Mouse (Mus musculus) midbrain, embryonic 13.5 days (tissue): ENCODE results near the gene Med13l. TPM values are rescaled to one million over a fixed set of nuclear protein-coding genes. Genes with fewer than 3 reads are reported as not detected.
"Not testable (repeated sequence)": the region's sequence is repeated elsewhere in the genome, so short reads cannot be mapped to it uniquely, and the experiment has no call there.

Experiments used
- ATAC-seq: fragments of 200-750 bp; cut with Nextera tagmentation; 2 replicates; pipeline ENCODE4 v1.8.0; 2017; ENCODE audit warnings: mild to moderate bottlenecking, moderate TSS enrichment, moderate library complexity
- H3K27ac ChIP-seq: fragments of 300-500 bp; sonication (generic); 2 replicates; pipeline ENCODE4 v1.5.1; 2015; ENCODE audit warnings: inconsistent platforms, mild to moderate bottlenecking, moderate library complexity
- H3K27me3 ChIP-seq: fragments of 300-500 bp; sonication (generic); 2 replicates; pipeline ENCODE4 v1.6.1; 2015; ENCODE audit warnings: mild to moderate bottlenecking, inconsistent platforms
- H3K36me3 ChIP-seq: fragments of 300-500 bp; sonication (generic); 2 replicates; pipeline ENCODE4 v1.6.1; 2015; ENCODE audit warnings: mild to moderate bottlenecking, inconsistent platforms
- H3K4me1 ChIP-seq: fragments of 300-500 bp; sonication (generic); replicated peaks from 2 replicates; pipeline ENCODE4 v1.6.1; 2015; ENCODE audit warnings: inconsistent platforms
- H3K4me2 ChIP-seq: fragments of 300-500 bp; sonication (generic); replicated peaks from 2 replicates; pipeline ENCODE4 v1.6.1; 2015; ENCODE audit warnings: moderate library complexity, mild to moderate bottlenecking, inconsistent platforms
- H3K4me3 ChIP-seq: fragments of 300-500 bp; sonication (generic); replicated peaks from 2 replicates; pipeline ENCODE4 v1.5.1; 2015; ENCODE audit warnings: mild to moderate bottlenecking, inconsistent platforms
- H3K9ac ChIP-seq: fragments of 300-500 bp; sonication (generic); replicated peaks from 2 replicates; pipeline ENCODE4 v1.6.1; 2015; ENCODE audit warnings: mild to moderate bottlenecking, inconsistent platforms
- H3K9me3 ChIP-seq: fragments of 300-500 bp; sonication (generic); 2 replicates; pipeline ENCODE4 v1.6.1; 2016; ENCODE audit warnings: mild to moderate bottlenecking, inconsistent platforms
- WGBS: fragments of 180-500 bp; shearing (Covaris S2); methylation state at CpG from one replicate; pipeline ENCODE4 v1.1.7; 2015; 5-methylcytosine and 5-hydroxymethylcytosine counted together
- polyA plus RNA-seq: library from polyadenylated mRNA; unstranded; fragments of >200 nt; fragmentation: Nextera tagmentation; extraction: Ambion mirVana; gene quantifications from 2 replicates; pipeline ENCODE4 v1.2.1, GENCODE M21; 2015

Gene Med13l
- polyA plus RNA-seq, 1 experiment from 2014 or later = 16.9 TPM

DNA sequence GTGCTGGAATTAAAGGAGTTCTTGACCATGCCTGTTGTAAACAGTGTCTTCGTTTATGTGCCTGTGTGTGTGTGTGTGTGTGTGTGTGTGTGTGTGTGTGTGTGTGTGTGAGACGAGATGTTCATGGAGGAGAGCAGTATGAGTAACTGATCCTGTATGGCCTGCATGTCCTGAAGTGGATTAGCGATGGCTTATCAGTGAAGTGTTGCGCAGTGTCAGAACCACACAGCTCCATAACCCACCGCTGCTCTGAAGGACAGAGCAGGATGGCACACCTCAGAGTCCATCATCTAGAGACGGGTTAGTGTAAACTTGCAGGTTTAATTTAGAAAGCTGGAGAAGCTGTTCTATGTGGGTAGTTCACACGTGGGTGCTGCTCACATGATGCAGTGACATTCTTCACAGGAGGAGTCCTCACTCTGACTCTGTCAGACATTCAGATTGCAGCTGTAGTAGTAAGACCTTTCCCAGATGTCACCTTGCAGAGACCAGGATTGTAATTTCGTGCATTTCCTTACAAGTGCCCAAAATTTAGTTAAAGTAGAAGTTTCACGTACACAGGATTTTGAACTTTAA lies 78.1 kb downstream of the Med13l start:
- WGBS = 83% methylated on average over 9 of the region's 9 CpGs
- no peak overlapping the region for H3K27ac ChIP-seq
- H3K4me3 ChIP-seq = no peak overlapping the region
- H3K27me3 ChIP-seq = no peaks in the 10 kb centered on the region
- H3K36me3 ChIP-seq = no peaks in the 10 kb centered on the region
- ATAC-seq = no peak
- H3K4me1 ChIP-seq = peaks cover 45% of the 10 kb centered on the region
- H3K9ac ChIP-seq = no peak overlapping the region
- H3K9me3 ChIP-seq = no peaks in the 10 kb centered on the region
- H3K4me2 ChIP-seq = no peak overlapping the region

DNA sequence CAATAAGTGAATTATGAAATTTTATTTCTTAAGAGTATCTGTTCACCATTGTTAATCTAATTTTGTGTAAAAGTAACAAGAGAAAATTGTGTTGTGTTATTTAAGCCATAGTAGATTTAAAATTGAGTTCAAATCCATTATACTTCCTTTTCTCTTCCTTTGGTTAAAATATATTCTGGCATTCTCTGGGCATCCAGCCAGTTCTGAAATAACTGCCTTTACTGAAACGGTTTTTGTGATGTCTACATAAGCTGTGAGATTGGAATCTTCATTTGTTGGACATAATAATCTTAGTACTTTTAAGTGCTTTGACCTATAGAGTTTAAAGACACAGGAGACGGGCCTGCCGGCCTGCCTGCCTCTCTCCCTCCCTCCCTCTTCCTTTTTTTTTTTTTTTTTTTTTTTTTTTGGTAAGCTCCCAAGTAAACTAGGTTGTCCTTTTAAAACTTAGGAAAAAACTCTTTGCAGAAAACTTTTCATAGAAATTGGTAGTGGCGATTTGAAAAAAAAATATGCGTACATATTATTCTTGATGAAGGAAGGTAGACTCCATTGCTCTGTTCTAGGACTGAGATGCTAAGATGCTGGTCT lies 78.7 kb downstream of the Med13l start:
- Histone ChIP-seq H3K4me2 (no peak overlapping the region), H3K27ac (no peak overlapping the region), H3K4me3 (no peak overlapping the region), H3K4me1 (peaks cover 44% of the 10 kb centered on the region), H3K27me3 (no peaks in the 10 kb centered on the region), H3K9me3 (no peaks in the 10 kb centered on the region), H3K9ac (no peak overlapping the region), H3K36me3 (no peaks in the 10 kb centered on the region)
- WGBS = 64% methylated on average over 5 of the region's 5 CpGs
- no peak for ATAC-seq

DNA sequence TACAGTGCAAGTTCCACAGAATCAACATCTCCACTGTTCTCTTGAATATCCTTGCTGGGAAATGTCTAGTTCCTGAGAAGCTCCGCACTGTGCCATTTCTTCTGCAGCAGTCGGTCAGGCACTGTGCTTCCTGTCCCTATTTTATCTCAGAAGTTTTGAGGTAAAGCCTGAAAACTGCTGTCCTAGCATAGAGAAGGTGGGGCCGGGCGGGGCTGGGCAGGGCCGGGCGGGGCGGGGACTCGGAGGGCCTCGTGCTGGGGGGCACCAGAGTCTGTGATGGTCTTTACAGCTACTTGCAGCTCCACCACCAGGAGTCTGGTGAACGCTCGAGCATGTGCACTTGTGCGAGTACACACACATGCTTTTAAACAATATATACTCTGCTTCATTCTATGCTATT lies 83.6 kb downstream of the Med13l start:
- Histone ChIP-seq H3K4me3 (no peak overlapping the region), H3K4me1 (peaks cover 33% of the 10 kb centered on the region), H3K9ac (no peak overlapping the region), H3K36me3 (no peaks in the 10 kb centered on the region), H3K4me2 (no peak overlapping the region), H3K27me3 (no peaks in the 10 kb centered on the region), H3K27ac (no peak overlapping the region), H3K9me3 (no peaks in the 10 kb centered on the region)
- 89% methylated on average over 12 of the region's 12 CpGs for WGBS
- no peak for ATAC-seq

DNA sequence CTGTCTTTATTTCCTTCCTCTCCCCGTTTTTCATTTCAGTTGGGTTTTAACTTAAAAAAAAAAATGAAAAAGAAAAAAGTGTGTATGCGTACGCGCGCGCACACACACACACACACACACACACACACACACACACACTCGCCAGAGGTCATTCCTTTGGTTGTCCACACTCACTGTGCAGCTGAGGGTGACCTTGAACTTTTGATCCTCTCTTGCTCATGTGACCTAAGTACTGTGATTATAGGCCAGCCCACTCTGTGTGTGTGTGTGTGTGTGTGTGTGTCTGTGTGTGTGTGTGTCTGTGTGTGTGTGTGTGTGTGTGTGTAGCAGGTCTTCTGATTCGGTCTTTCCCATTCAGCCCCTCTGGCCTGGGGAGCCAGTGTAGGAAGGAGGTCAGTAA lies 84.0 kb downstream of the Med13l start:
- no peak overlapping the region for H3K9ac ChIP-seq
- no peak overlapping the region for H3K27ac ChIP-seq
- H3K9me3 ChIP-seq = no peaks in the 10 kb centered on the region
- H3K4me1 ChIP-seq = peaks cover 33% of the 10 kb centered on the region
- WGBS = 92% methylated on average over 8 of the region's 8 CpGs
- H3K27me3 ChIP-seq = no peaks in the 10 kb centered on the region
- no peak for ATAC-seq
- no peak overlapping the region for H3K4me3 ChIP-seq
- H3K36me3 ChIP-seq = no peaks in the 10 kb centered on the region
- H3K4me2 ChIP-seq = no peak overlapping the region

DNA sequence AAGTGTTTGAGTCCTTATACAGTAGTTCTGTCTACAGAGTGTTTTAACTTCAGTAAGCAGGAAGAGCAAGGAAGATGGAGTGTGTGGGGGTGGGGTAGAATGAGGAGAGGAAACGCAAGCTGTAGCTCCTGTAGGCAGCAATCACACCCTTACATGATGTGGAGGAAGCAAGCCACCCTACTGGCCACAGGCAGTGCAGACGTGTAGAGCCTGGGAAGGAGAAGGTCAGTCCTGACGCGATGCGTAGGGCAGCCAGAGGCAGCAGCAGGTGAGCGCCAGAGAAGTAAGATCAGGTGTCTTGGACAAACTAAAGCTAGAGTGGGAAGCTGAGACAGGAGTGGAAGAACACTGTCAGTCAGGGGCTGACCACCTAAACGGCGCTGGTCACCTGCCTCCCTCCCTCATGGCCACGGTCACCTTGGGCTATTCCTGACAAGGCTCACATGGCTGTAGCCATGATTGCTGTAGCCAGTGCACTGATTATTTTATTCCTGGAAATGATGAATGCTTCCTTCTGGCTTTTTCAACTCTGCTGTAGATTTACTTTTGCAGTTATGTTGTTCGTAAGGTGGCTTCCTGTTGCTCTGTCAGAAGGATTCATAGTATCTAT lies 84.8 kb downstream of the Med13l start:
- Histone ChIP-seq H3K4me3 (no peak overlapping the region), H3K4me1 (peaks cover 36% of the 10 kb centered on the region), H3K27me3 (no peaks in the 10 kb centered on the region), H3K4me2 (no peak overlapping the region), H3K36me3 (no peaks in the 10 kb centered on the region), H3K9ac (no peak overlapping the region), H3K27ac (no peak overlapping the region), H3K9me3 (no peaks in the 10 kb centered on the region)
- WGBS = 93% methylated on average over 10 of the region's 10 CpGs
- no peak for ATAC-seq

DNA sequence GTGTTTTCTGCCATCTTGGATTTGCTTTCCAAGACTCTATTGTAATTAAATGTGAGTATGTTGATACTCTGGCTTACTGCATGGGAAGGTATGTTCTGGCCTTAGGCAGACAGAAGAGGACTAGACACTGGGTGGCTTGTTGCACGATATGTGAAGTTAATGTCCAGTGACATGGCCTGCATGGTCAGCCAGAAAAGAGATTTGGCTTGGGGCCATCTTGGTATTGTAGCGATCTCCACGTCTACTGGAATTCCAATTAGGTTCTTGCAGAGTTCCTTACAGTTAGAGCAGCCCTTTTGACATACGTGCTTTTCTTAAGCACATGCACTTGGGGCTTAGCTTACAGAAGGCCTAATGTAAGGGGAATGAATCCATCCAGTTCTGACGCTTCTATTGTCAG lies 86.4 kb downstream of the Med13l start:
- WGBS = 57% methylated on average over 5 of the region's 5 CpGs

DNA sequence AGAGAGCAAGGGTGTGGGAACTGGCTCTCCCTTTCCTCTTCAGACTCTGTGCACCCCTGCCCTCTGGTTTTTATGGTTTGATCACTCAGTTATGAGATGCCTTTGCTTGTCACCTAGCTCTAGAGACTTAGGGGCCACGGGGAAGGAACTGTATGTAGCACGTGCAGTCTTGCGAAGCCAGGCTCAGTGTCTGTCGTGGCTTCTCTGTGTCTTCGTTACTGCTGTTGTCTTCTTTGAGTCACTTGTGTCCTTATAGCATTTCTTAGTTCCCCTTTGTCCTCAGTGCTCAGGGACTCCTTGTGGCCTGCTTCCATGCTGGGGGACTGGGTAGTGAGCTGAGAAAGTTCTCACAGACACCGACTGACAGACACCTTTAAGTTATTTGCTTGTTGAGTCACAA lies 86.9 kb downstream of the Med13l start:
- H3K36me3 ChIP-seq = no peaks in the 10 kb centered on the region
- no peaks in the 10 kb centered on the region for H3K27me3 ChIP-seq
- no peak for ATAC-seq
- H3K27ac ChIP-seq = no peak overlapping the region
- peaks cover 38% of the 10 kb centered on the region for H3K4me1 ChIP-seq
- no peak overlapping the region for H3K4me2 ChIP-seq
- 48% methylated on average over 6 of the region's 6 CpGs for WGBS
- no peak overlapping the region for H3K9ac ChIP-seq
- no peak overlapping the region for H3K4me3 ChIP-seq
- H3K9me3 ChIP-seq = no peaks in the 10 kb centered on the region

More for the DNA sequence above, 86.4 kb downstream of the Med13l start:
- Histone ChIP-seq H3K27ac (no peak overlapping the region), H3K9ac (no peak overlapping the region), H3K36me3 (no peaks in the 10 kb centered on the region), H3K9me3 (no peaks in the 10 kb centered on the region), H3K4me3 (no peak overlapping the region), H3K4me1 (peaks cover 41% of the 10 kb centered on the region), H3K27me3 (no peaks in the 10 kb centered on the region), H3K4me2 (no peak overlapping the region)
- ATAC-seq = no peak

DNA sequence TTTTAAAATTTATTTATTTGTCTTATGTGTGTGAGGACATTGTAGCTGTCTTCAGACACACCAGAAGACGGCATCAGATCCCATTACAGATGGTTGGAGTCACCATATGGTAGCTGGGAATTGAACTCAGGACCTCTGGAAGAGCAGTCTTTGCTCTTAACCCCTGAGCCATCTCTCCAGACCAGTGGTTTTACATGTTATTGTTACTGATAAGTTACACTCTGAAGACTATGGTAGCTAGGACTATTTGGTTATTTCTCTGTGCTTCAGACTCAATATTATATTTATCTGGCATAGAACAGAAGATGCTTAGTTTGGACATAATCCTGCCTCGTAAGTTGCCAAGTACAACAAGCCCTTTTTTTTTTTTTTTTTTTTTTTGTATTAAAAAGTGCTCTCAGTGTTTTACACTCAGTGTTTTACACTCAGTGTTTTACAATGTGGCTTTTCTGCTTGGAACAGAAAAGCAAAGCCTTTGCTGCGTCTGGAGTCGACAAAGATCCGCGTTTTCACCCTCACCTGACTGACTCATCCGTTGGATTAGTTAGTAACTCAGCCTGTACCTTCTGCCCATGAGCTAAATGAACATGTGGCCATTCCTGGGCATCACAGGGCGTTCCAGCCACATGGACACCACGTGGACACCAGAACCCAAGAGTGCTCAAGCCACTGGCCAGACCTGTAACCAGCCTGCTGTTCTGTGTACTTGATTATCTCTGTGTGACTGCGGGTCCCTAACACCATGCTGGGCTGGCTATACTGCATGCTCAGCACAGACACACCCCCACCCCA lies 88.9 kb downstream of the Med13l start:
- Histone ChIP-seq H3K27ac (no peak overlapping the region), H3K9me3 (no peaks in the 10 kb centered on the region), H3K4me2 (no peak overlapping the region), H3K36me3 (no peaks in the 10 kb centered on the region), H3K4me3 (no peak overlapping the region), H3K9ac (no peak overlapping the region), H3K4me1 (peaks cover 37% of the 10 kb centered on the region), H3K27me3 (no peaks in the 10 kb centered on the region)
- no peak for ATAC-seq
- 87% methylated on average over 10 of the region's 10 CpGs for WGBS

DNA sequence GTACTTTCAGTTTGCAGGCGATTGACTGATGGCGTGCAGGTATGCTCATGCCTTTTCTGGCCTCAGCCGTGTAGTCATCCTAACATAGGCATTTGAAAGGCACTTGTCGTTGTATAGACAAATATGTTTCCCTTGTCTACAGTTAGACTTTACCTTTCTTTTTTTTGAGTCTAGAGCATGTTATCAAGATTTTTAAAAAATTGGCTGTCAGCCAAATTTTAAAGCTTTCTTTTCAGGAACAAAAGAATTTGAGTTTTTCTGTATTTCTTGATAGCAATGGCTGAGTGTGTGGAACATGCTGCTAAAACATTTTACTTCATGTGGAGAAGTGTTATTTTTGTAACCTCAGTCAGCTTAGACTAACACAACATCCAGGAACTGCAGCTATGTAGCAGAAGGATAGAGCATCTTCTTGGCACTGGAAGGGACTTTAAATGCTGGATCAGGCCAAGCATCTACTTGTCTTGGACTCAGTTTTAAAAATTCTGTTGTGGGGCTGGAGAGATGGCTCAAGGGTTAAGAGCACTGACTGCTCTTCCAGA lies 89.6 kb downstream of the Med13l start:
- Histone ChIP-seq H3K4me3 (no peak overlapping the region), H3K27me3 (no peaks in the 10 kb centered on the region), H3K4me2 (no peak overlapping the region), H3K36me3 (no peaks in the 10 kb centered on the region), H3K27ac (no peak overlapping the region), H3K4me1 (peaks cover 43% of the 10 kb centered on the region), H3K9ac (no peak overlapping the region), H3K9me3 (no peaks in the 10 kb centered on the region)
- WGBS = 92% methylated on average over 4 of the region's 4 CpGs
- ATAC-seq = no peak

DNA sequence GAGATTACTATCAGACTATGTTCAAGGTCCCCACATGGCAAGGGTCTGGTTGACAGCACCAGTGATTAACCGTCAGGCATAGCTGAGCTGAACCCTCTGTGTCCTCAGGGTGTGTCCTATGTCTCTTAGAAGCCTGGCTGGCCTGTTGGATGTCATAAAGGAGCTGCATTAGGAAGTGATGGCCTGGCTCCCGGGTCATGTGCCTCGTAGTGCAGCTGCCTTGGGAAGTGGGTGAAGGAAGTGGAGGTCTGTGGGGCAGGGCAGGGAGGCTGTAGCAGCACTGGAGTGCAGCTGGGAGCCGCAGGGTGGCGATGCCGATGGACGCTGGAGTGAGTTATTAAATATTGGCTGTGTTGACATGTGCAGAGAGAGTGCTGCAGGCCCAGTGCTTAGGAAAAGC lies 90.3 kb downstream of the Med13l start:
- Histone ChIP-seq H3K4me1 (peaks cover 43% of the 10 kb centered on the region), H3K9me3 (no peaks in the 10 kb centered on the region), H3K36me3 (no peaks in the 10 kb centered on the region), H3K4me2 (no peak overlapping the region), H3K9ac (no peak overlapping the region), H3K27me3 (no peaks in the 10 kb centered on the region), H3K4me3 (no peak overlapping the region), H3K27ac (no peak overlapping the region)
- 85% methylated on average over 7 of the region's 7 CpGs for WGBS
- ATAC-seq = no peak

DNA sequence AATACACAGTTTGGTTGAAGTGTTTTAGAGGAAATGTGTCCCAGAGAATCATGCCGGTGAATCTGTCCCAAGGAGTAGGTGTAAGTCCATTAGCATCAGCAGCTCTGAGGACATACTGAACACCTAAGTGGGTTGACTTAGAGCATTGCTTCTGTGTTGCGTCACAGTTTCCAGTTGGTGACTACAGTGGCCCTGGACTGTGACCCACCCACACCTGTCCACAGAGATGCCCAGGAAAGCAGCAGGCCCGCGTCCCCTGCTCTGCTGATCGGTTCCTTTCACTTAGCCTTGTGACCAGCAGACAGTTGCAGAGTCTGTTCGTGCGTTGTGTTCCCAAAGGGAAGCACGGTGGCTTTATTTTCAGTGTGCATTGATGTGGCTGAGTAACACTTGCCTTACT lies 92.1 kb downstream of the Med13l start:
- 89% methylated on average over 8 of the region's 8 CpGs for WGBS
- peaks cover 41% of the 10 kb centered on the region for H3K4me1 ChIP-seq
- H3K4me2 ChIP-seq = no peak overlapping the region
- no peaks in the 10 kb centered on the region for H3K27me3 ChIP-seq
- no peak overlapping the region for H3K27ac ChIP-seq
- no peak overlapping the region for H3K9ac ChIP-seq
- ATAC-seq = no peak
- no peaks in the 10 kb centered on the region for H3K9me3 ChIP-seq
- no peaks in the 10 kb centered on the region for H3K36me3 ChIP-seq
- no peak overlapping the region for H3K4me3 ChIP-seq

DNA sequence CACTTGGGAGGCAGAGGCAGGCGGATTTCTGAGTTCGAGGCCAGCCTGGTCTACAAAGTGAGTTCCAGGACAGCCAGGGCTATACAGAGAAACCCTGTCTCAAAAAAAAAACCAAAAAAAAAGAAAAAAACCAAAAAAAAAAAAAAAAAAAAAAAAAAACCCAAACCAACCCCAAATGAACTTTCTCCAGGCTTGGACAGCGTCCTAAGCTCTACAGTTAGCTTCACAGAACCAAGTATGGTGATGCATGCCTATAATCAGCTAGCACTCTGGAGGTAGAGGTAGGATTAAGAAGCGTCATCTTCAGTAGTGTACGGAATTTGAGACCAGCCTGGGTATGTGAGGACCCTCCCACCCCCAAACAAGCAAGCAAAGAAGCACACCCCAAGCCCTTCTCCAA lies 92.6 kb downstream of the Med13l start:
- H3K9ac ChIP-seq, H3K4me3 ChIP-seq, H3K36me3 ChIP-seq, H3K9me3 ChIP-seq, ATAC-seq, H3K27ac ChIP-seq, H3K4me2 ChIP-seq, H3K27me3 ChIP-seq: not testable (repeated sequence)
- WGBS = 95% methylated on average over 4 of the region's 5 CpGs
- H3K4me1 ChIP-seq = peaks cover 41% of the 10 kb centered on the region
